Mouse (Mus musculus) Patski (cell line): ENCODE results near the gene Abcg4. TPM values are rescaled to one million over a fixed set of nuclear protein-coding genes. Genes with fewer than 3 reads are reported as not detected.

Experiments used
- ATAC-seq: fragments of 100-300 bp; one replicate; pipeline ENCODE4 v1.8.0; 2021
- CTCF ChIA-PET: fragments of 350-600 bp; sonication (Branson Sonifier 250); formaldehyde crosslinking; loops from one replicate; lab custom pipeline; 2022; ENCODE audit warnings: inconsistent platforms; lab: Charles Lee
- POLR2A ChIA-PET: fragments of 350-600 bp; sonication (Branson Sonifier 250); formaldehyde crosslinking; loops from one replicate; lab custom pipeline; 2022; ENCODE audit warnings: antibody characterized with exemption, inconsistent platforms; lab: Charles Lee
- DNase-seq: peaks from one replicate; pipeline ENCODE4 v3.0.0-alpha.2; 2011; ENCODE audit warnings: low read depth, low spot score
- H3K27me3 ChIP-seq: fragments of 371-371 bp; one replicate; pipeline ENCODE4 v1.5.1; 2021
- CTCF ChIP-seq: fragments of 100-300 bp; IDR thresholded peaks from one replicate; pipeline ENCODE4 v1.5.1; 2021
- in situ Hi-C: fragments of 300-500 bp; cut with MboI; formaldehyde crosslinking; loops from 3 replicates; pipeline ENCODE4 v1.11.1; 2018; ENCODE audit warnings: low pct_unique_long_range_greater_than_20kb, mixed read lengths
- polyA plus RNA-seq: library from polyadenylated mRNA; unstranded; gene quantifications from one replicate; pipeline ENCODE4 v1.2.3, GENCODE M21; 2021

Abcg4 gene
- polyA plus RNA-seq, 1 experiment from 2014 or later: 0.04 TPM

- no peak for TF ChIP-seq CTCF
- DNase-seq: peak; percentile 71
- ATAC-seq: peak; percentile 91
- ChIA-PET POLR2A (interaction anchor here (0.9 to 2.8 kb wide), 5 partner anchors 9 to 173 kb away, joined by 3 to 16 read pairs (median 4); partner anchors contain the start of gene H2afx), CTCF (interaction anchor here (0.6 to 1.7 kb wide), 4 partner anchors 9 to 63 kb away, joined by 3 read pairs; no protein-coding TSS in a partner anchor)
- in situ Hi-C loops: no loop called here
- H3K27me3 ChIP-seq: no peaks in the 10 kb centered on the region
These were observed 31.7 kb upstream of the Abcg4 start, which contains the start of gene C2cd2l for GRCm38 (mm10) chr9:44319887-44320798. Gene C2cd2l (minus strand): TSS chr9:44320285.

- TF ChIP-seq CTCF: no peak
- DNase-seq (no peak), ATAC-seq (peak; percentile 27)
- ChIA-PET POLR2A (interaction anchor here (0.9 to 2.8 kb wide), 4 partner anchors 10 to 172 kb away, joined by 3 to 16 read pairs (median 4); partner anchors contain the start of gene H2afx), CTCF (interaction anchor here (0.6 to 1.9 kb wide), 2 partner anchors 10 to 12 kb away, joined by 3 to 7 read pairs; no protein-coding TSS in a partner anchor)
- in situ Hi-C loops: no loop called here
- no peaks in the 10 kb centered on the region for H3K27me3 ChIP-seq
These were observed 30.9 kb upstream of the Abcg4 start for GRCm38 (mm10) chr9:44319105-44319886.

- ChIA-PET CTCF (interaction anchor here (1.9 kb wide), 1 partner anchor 9 kb away, joined by 7 read pairs; no protein-coding TSS in a partner anchor), POLR2A (interaction anchor here (2.8 kb wide), 1 partner anchor 16 kb away, joined by 16 read pairs; the partner anchor contains the start of gene H2afx)
- DNase-seq: no peak
- no peak for ATAC-seq
- H3K27me3 ChIP-seq: no peaks in the 10 kb centered on the region
- TF ChIP-seq CTCF: no peak
- in situ Hi-C loops: no loop called here
These were observed 30.3 kb upstream of the Abcg4 start for GRCm38 (mm10) chr9:44318826-44319095.

- H3K27me3 ChIP-seq: no peaks in the 10 kb centered on the region
- CTCF ChIA-PET: interaction anchor here (1.9 kb wide), 1 partner anchor 9 kb away, joined by 7 read pairs; no protein-coding TSS in a partner anchor
- in situ Hi-C loops: no loop called here
- ATAC-seq (no peak), DNase-seq (no peak)
- no peak for TF ChIP-seq CTCF
- POLR2A ChIA-PET: no interaction called here
These were observed 29.8 kb upstream of the Abcg4 start for GRCm38 (mm10) chr9:44318076-44318825.

- ATAC-seq (no peak), DNase-seq (no peak)
- H3K27me3 ChIP-seq: no peaks in the 10 kb centered on the region
- POLR2A ChIA-PET: no interaction called here
- CTCF ChIA-PET: no interaction called here
- in situ Hi-C loops: no loop called here
- no peak for TF ChIP-seq CTCF
These were observed 29.0 kb upstream of the Abcg4 start for GRCm38 (mm10) chr9:44317452-44317851.

GRCm38 (mm10) chr9:44314910-44315309, 26.5 kb upstream of the Abcg4 start:
- H3K27me3 ChIP-seq: no peaks in the 10 kb centered on the region
- DNase-seq (no peak), ATAC-seq (no peak)
- POLR2A ChIA-PET: interaction anchor here (0.6 kb wide), 1 partner anchor 10 kb away, joined by 3 read pairs; no protein-coding TSS in a partner anchor
- CTCF ChIA-PET: no interaction called here
- TF ChIP-seq CTCF: no peak
- in situ Hi-C loops: no loop called here

GRCm38 (mm10) chr9:44314257-44314547, 25.8 kb upstream of the Abcg4 start:
- no peak for TF ChIP-seq CTCF
- DNase-seq (no peak), ATAC-seq (no peak)
- ChIA-PET CTCF (no interaction called here), POLR2A (no interaction called here)
- in situ Hi-C loops: no loop called here
- H3K27me3 ChIP-seq: no peaks in the 10 kb centered on the region

- ATAC-seq (no peak), DNase-seq (no peak)
- CTCF ChIA-PET: no interaction called here
- POLR2A ChIA-PET: no interaction called here
- H3K27me3 ChIP-seq: no peaks in the 10 kb centered on the region
- in situ Hi-C loops: no loop called here
- no peak for TF ChIP-seq CTCF
These were observed 25.3 kb upstream of the Abcg4 start for GRCm38 (mm10) chr9:44313476-44314256.
